Mouse (Mus musculus) embryo, embryonic 9.5 days (tissue): ENCODE results near the gene Prdx6b.

Experiments
- DNase-seq: peaks from one replicate; pipeline ENCODE4 v3.0.0-alpha.2; 2017; ENCODE audit errors: extremely low spot score

Prdx6b gene

GRCm38 (mm10) chr2:80292172-80292571 is at the start of gene Prdx6b:
Prdx6b (plus strand) TSS chr2:80292472.
- no peak for DNase-seq

GRCm38 (mm10) chr2:80247466-80247865 is 44.8 kb upstream of the Prdx6b start:
- no peak for DNase-seq

GRCm38 (mm10) chr2:80247868-80248267 is 44.4 kb upstream of the Prdx6b start:
- DNase-seq = no peak

GRCm38 (mm10) chr2:80259888-80260672 is 32.2 kb upstream of the Prdx6b start:
- no peak for DNase-seq

- DNase-seq = peak; percentile 68
Measured at GRCm38 (mm10) chr2:80266894-80267293, 25.4 kb upstream of the Prdx6b start.

DNA sequence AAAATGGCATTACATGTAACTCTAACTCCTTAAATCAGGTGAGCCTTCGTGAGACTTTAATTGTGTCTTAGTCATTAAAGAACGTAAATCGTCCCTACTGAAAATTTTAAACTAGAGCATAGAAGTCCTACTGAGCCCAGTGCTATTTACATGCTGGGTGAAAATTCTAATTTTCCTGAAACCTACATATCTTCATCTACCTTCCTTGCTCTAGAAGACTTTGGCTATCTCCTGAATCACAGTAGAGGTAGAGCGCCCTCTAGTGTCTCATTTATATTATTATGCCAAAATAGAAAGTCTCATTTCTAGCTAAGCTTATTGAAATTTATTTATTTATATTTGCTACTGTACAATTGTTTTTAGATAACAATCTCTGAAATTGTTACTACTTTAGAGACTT is 24.2 kb upstream of the Prdx6b start:
- peak; percentile 15 for DNase-seq

GRCm38 (mm10) chr2:80271431-80271830 is 20.8 kb upstream of the Prdx6b start:
- DNase-seq = no peak

GRCm38 (mm10) chr2:80273038-80273437 is 19.2 kb upstream of the Prdx6b start:
- DNase-seq = no peak

GRCm38 (mm10) chr2:80273763-80274162 is 18.5 kb upstream of the Prdx6b start:
- DNase-seq = no peak

- peak; percentile 43 for DNase-seq
Measured at GRCm38 (mm10) chr2:80275136-80275535, 17.1 kb upstream of the Prdx6b start.

GRCm38 (mm10) chr2:80282214-80282613 is 10.1 kb upstream of the Prdx6b start:
- DNase-seq = no peak

- DNase-seq = no peak
Measured at GRCm38 (mm10) chr2:80286397-80286796, 5.9 kb upstream of the Prdx6b start.

DNA sequence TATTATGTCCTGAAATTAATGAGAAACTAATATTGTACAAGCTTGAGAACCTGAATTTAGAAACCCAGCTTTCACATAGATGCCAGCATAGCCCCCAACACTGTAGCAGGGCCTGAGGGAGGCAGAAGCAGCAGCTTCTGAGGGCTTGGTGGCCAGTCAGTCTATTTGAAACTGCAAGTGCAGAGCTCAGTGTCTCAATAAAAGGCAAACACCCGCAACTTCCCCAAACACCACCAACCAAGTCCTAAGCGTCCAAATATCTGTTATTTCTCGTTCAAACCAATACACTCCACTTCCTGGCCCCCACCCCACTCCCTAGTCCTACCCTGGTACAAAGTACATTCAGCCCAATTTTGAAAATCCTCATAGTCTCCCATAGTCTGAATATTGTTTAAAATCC is 6.1 kb downstream of the Prdx6b start:
- no peak for DNase-seq

GRCm38 (mm10) chr2:80300806-80301205 is 8.5 kb downstream of the Prdx6b start:
- DNase-seq = no peak

DNA sequence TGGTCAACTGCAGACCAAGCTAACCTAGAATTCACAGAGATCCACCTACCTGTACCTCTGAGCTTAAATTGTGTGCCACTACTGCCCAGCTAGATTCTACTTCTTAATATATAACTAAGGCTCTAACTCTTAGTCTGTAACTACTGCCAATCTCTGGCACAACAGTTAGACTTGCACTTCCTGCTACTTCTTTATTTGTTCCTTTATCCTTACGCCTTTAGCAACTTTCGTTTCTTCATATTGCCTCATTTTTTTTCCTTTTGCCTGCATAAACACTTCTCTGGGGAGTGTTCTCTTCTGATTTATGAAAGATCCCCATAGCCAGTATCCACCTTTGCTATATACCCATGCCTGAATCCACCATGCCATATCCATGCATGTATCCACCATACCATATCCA is 11.7 kb downstream of the Prdx6b start:
- DNase-seq = no peak

DNA sequence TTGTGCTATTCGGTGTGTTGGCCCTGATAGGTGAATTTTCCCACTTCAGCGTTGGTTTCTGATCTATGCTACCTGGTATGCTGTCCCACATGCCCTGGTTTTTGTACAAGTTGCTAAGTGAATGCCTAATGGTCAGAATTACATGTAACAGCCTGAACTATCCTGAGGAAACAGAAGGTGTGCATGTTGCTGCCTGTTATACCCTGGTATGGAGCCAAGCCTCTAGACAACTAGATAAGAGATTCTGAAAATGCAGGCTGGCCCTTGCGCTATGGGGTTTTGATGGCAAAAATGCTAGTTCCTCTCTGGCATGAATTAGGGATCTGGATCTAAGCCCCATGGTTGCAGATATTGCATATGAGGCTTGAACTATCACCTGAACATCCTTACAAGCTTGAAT is 15.4 kb downstream of the Prdx6b start:
- no peak for DNase-seq

DNA sequence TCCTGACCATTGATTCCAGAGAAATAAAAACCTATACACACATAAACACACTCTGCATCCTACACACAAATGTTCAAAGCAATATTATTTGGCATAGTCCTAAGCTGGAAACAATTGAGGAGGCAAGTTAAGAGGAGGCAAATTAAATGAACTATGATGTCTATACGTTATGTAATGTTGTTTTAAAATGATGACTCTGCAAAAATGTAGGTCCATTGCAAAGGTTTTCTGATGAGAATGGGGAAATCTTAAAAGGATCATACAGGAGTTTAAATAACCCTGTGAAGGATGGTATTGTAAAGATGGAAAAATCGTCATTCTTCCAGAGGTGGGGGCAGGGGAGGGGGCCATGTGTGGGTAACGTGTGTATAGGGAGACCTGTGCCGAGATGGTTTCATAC is 17.5 kb downstream of the Prdx6b start:
- no peak for DNase-seq

- no peak for DNase-seq
Measured at GRCm38 (mm10) chr2:80310772-80311171, 18.5 kb downstream of the Prdx6b start.

- no peak for DNase-seq
Measured at GRCm38 (mm10) chr2:80311350-80311749, 19.1 kb downstream of the Prdx6b start.

GRCm38 (mm10) chr2:80314201-80314600 is 21.9 kb downstream of the Prdx6b start:
- DNase-seq = no peak

DNA sequence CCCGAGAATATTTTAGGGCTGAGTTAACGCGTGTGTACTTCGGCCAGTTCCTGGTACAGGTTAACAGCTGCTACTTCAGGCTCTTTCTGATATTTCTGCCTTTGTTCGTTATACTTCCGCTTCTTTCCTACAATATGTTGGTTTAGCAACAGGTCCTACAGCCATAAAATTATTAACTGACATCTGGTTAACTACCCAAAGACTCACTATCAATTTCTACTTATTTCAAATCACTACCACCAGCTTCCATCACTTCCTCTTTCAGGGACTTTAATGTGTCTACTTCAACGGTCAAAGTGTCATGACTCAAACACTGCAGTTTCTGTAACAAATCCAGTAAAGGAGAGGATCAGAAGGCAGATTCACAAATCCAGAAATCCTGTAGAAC is 22.6 kb downstream of the Prdx6b start:
- no peak for DNase-seq

GRCm38 (mm10) chr2:80315242-80316161 is 23.2 kb downstream of the Prdx6b start, which contains the start of gene Dnajc10:
Dnajc10 (plus strand) TSS chr2:80315466.
- DNase-seq = peak; percentile 93

- DNase-seq = no peak
Measured at GRCm38 (mm10) chr2:80322878-80323277, 30.6 kb downstream of the Prdx6b start.
